Mouse (Mus musculus) spleen, adult 2 months (tissue): ENCODE results near the gene Foxj1. TPM values are rescaled to one million over a fixed set of nuclear protein-coding genes. Genes with fewer than 3 reads are reported as not detected.

Experiments
- DNase-seq, 2 experiments: peaks; one replicate each; pipeline versions ENCODE4 v3.0.0 to v3.0.0-alpha.2; 2012 to 2021; ENCODE audit warnings: low spot score in 2 of 2, low read depth in 1 of 2
- H3K27ac ChIP-seq: fragments of 200-500 bp; 2 replicates; pipeline ENCODE4 v1.5.1; 2012; ENCODE audit warnings: low read length, inconsistent platforms; ENCODE audit not compliant: insufficient read depth
- H3K27me3 ChIP-seq: fragments of 200-500 bp; 2 replicates; pipeline ENCODE4 v1.6.1; 2012; ENCODE audit warnings: mild to moderate bottlenecking, moderate library complexity, low read length, inconsistent platforms; ENCODE audit not compliant: control insufficient read depth, insufficient read depth
- H3K36me3 ChIP-seq: fragments of 200-500 bp; 2 replicates; pipeline ENCODE4 v1.6.1; 2012; ENCODE audit warnings: mild to moderate bottlenecking, low read length, inconsistent platforms; ENCODE audit not compliant: control insufficient read depth, insufficient read depth
- H3K4me1 ChIP-seq: fragments of 200-500 bp; 2 replicates; pipeline ENCODE4 v1.6.1; 2011; ENCODE audit warnings: inconsistent platforms; ENCODE audit not compliant: control insufficient read depth, insufficient read depth, insufficient read length
- H3K4me3 ChIP-seq: fragments of 200-500 bp; 2 replicates; pipeline ENCODE4 v1.5.1; 2011; ENCODE audit warnings: mild to moderate bottlenecking, inconsistent platforms; ENCODE audit not compliant: insufficient read depth, insufficient read length; ENCODE audit errors: extremely low read depth
- CTCF ChIP-seq: fragments of 200-500 bp; IDR thresholded peaks from 2 replicates; pipeline ENCODE4 v1.5.1; 2011; ENCODE audit warnings: mild to moderate bottlenecking, inconsistent platforms; ENCODE audit not compliant: insufficient read depth, insufficient read length, insufficient replicate concordance; ENCODE audit errors: extremely low read depth
- POLR2A ChIP-seq: fragments of 200-500 bp; IDR thresholded peaks from 2 replicates; pipeline ENCODE4 v1.6.1; 2011; ENCODE audit warnings: low read depth, low read length, inconsistent platforms
- WGBS: fragments of 180-500 bp; shearing (Covaris S2); methylation state at CpG from one replicate; pipeline ENCODE4 v1.1.7; 2018; 5-methylcytosine and 5-hydroxymethylcytosine counted together
- polyA plus RNA-seq: library from polyadenylated mRNA; depleted of rRNA; stranded (reverse); fragments of >200 nt; gene quantifications from 2 replicates; pipeline ENCODE4 v1.2.3, GENCODE M21; 2012

Gene Foxj1
- polyA plus RNA-seq, 1 experiment = 0.47 TPM

- Histone ChIP-seq H3K36me3 (peaks cover 5% of the 10 kb centered on the region; the same call in 1 of the 2 replicates), H3K4me3 (peak overlapping the region; percentile 86), H3K4me1 (peaks cover 6% of the 10 kb centered on the region; the same call in 1 of the 2 replicates), H3K27me3 (no peaks in the 10 kb centered on the region), H3K27ac (no peak overlapping the region)
- 1% methylated on average over 53 of the region's 53 CpGs for WGBS
- TF ChIP-seq CTCF (no peak), POLR2A (no peak; the same call in 1 of the 2 replicates)
- DNase-seq = peak; percentile 84 to 89
These were observed 28.8 kb downstream of the Foxj1 start for GRCm38 (mm10) chr11:116306126-116306982.

GRCm38 (mm10) chr11:116305423-116305822, 29.8 kb downstream of the Foxj1 start:
- TF ChIP-seq POLR2A (no peak), CTCF (no peak)
- H3K4me3 ChIP-seq = no peak overlapping the region
- H3K27me3 ChIP-seq = no peaks in the 10 kb centered on the region
- no peak overlapping the region for H3K27ac ChIP-seq
- no peak for DNase-seq
- peaks cover 6% of the 10 kb centered on the region; the same call in 1 of the 2 replicates for H3K4me1 ChIP-seq
- WGBS = 97% methylated on average over 2 of the region's 2 CpGs
- H3K36me3 ChIP-seq = peaks cover 8% of the 10 kb centered on the region; the same call in 1 of the 2 replicates

GRCm38 (mm10) chr11:116298621-116299020, 36.6 kb downstream of the Foxj1 start:
- no peak overlapping the region for H3K4me3 ChIP-seq
- H3K27me3 ChIP-seq = no peaks in the 10 kb centered on the region
- DNase-seq = no peak
- no peaks in the 10 kb centered on the region for H3K4me1 ChIP-seq
- H3K27ac ChIP-seq = no peak overlapping the region
- TF ChIP-seq CTCF = no peak
- TF ChIP-seq POLR2A = no peak
- WGBS = 92% methylated on average over 6 of the region's 6 CpGs
- peaks cover 17% of the 10 kb centered on the region for H3K36me3 ChIP-seq

- no peak for DNase-seq
- Histone ChIP-seq H3K27ac (no peak overlapping the region), H3K36me3 (peaks cover 15% of the 10 kb centered on the region), H3K4me1 (no peaks in the 10 kb centered on the region), H3K27me3 (no peaks in the 10 kb centered on the region), H3K4me3 (no peak overlapping the region)
- TF ChIP-seq CTCF = no peak
- no peak for TF ChIP-seq POLR2A
- WGBS = 97% methylated on average over 11 of the region's 11 CpGs
These were observed 37.0 kb downstream of the Foxj1 start for GRCm38 (mm10) chr11:116298221-116298620.

GRCm38 (mm10) chr11:116297017-116297416, 38.2 kb downstream of the Foxj1 start:
- TF ChIP-seq CTCF = no peak
- TF ChIP-seq POLR2A = no peak
- WGBS = 79% methylated on average over 3 of the region's 3 CpGs
- Histone ChIP-seq H3K36me3 (peaks cover 17% of the 10 kb centered on the region), H3K27me3 (no peaks in the 10 kb centered on the region), H3K4me3 (no peak overlapping the region), H3K27ac (no peak overlapping the region), H3K4me1 (no peaks in the 10 kb centered on the region)
- DNase-seq = no peak

- no peak overlapping the region for H3K27ac ChIP-seq
- no peaks in the 10 kb centered on the region for H3K27me3 ChIP-seq
- DNase-seq = no peak
- TF ChIP-seq POLR2A = no peak
- TF ChIP-seq CTCF = no peak
- 97% methylated on average over 8 of the region's 8 CpGs for WGBS
- no peak overlapping the region for H3K4me3 ChIP-seq
- no peaks in the 10 kb centered on the region for H3K4me1 ChIP-seq
- peaks cover 18% of the 10 kb centered on the region for H3K36me3 ChIP-seq
These were observed 38.9 kb downstream of the Foxj1 start for GRCm38 (mm10) chr11:116296191-116296734.
